Mouse (Mus musculus) kidney, adult 9 months (tissue): ENCODE data around the gene Adam15.

Experiments used
- DNase-seq: peaks from one replicate; pipeline ENCODE4 v3.0.0; 2022

The Adam15 gene

DNA sequence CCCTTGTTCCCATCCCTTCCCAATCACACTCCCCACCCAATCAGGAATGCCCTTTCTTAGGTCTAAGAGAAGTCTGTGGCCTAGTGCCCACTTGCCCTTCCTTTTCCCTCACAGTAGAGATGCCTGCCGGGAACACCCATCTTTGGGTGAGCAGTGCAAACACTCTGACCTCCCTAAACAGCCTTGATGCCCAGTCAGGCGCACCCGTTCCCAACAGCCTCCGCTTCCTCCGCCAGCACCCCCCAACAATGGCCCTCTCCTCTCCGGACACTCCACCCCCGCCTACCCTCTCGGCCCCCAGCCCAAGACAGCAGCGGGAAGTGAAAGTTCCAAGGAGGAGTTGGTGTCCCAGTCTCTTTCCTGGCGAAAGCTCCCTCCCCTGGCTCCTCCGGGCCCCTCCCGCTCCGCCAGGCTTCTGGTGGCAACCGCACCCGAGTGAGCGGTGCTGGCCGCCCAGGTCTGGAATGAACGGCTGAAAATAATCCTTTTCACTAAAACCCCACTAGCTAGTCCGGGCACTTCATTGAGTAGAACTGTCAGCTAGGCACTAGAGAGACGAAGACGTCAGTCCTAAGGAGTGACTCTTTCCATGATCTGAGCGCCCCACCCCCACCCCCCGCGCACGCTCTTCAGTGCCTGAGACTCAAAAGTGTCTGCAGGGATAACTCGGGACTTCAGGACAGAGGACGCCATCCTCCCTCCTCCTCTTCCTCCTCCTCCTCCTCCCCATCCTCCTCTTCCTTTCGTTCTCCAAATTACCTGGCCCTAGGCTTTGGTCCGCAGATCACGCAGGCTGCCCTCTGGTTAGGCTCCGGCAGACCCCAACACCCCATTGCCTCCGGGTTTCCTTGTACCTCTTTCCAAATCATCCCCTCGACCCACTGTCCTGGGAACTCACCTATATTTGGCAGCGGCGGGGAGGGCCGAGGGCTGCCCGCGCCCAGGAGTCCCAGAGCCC, 606 bp downstream of the Adam15 start:
- peak; percentile 51 for DNase-seq

DNA sequence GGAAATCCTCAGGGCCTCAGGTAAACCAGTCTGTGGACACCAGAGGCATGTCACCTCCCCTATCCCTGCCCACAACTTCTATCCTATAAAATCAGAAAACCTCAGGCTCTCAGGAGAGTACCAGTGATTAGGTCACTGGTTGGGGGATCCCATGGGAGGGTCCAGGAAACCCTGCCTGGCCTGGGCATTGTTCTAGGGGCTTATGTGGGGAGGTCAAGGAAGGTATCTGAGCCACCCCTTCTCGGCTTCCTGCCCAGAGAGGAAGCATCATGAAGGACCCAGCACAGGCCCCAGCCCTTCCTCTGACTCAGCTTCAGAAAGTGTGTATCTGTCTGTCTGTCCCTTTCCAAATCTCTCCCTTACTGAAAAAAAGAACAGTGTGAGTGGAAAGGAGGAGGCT, 1.9 kb downstream of the Adam15 start:
- DNase-seq, result no peak

DNA sequence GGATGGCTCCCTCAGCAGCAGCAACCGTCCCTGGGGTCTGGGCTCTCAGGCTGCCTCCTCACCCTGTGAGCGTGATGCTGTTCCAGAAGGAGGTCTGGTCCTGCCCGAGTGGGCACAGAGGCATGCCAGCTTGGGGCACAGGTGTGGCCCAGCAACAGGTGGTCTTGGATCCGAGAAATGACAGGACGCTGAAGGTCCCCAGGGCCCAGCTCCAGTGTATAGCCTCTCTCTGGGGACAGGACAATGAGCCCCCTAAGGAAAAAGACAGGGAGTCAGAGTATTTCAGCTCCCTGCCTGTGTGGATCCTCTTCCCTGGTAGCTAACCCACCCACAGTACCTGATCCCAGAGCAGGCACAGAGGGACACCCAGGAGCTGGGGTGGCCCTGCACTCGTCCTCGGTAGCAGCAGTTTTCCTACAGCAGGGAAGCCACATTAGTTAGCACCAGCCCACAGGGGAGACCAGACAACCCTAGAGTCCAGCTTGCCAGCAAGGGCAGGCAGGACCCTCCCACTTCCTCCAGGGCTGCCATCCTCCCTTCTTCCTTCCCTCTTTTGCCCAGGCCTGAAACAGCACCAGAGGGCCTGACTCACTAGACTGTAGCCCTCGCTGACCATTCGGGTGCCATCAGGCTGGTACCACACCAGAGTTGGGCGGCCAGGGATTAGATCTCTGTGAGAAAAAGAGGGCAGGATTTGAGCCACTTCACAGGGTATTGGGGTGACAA, 2.8 kb downstream of the Adam15 start:
- DNase-seq, result no peak

DNA sequence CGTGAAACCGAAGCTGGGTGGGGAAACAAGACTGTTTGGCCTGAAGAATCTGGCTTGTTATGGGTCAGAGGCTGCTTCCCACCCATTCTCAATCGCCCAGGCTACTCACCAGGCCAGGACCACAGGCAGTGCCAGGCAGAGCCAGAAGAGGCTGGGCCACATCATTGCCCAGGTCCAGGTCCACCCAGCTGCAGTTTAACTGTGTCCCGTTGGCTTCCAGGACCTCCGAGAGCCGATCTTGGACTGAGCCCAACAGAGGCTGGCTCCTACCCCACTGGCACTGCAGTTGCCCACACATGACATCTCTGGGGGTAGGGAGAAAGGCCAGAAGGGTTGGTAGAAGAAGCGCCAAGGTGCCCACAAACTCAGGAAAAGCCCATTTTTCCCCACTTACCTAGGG, 6.5 kb downstream of the Adam15 start:
- DNase-seq, result peak; percentile 52

DNA sequence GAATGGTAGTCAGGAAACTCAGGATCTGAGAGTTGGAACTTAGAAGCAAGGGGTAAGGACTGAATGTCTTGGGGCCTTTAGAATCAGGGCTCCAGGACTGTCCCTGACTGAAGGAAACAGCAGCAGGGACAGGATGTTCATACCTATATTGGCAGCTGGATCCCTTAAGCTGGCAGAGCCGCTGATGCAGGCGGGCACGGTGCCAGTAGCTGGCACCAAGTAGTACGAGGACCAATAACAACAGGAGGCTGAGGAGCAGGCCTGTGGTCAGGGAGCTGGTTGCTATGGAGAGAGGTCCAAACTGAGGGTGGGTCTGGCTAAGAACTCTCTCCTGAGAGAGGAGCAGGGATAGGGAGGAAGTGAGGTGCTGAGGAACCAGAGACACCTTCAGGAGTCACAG, 8.0 kb downstream of the Adam15 start:
- no peak for DNase-seq

DNA sequence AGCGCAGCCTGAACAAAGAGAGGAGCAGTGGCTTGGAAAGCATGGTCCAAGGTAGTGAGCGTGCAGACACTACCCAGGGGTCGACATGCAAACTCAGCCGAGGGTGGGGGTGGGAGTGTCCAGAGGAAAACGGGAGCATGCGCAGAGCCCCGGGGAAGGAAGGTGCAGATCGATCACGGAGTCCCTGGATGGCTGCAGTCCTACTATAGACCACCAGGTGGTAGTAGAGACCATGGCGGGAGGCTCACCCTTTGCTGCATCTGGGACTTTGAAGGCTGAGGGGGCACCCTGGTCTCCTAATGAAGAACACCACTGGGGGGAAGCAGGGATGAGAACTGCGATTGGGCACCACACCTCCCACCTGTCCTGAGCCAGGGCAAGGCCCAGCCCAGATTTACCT, 9.3 kb downstream of the Adam15 start:
- peak; percentile 78 for DNase-seq

DNA sequence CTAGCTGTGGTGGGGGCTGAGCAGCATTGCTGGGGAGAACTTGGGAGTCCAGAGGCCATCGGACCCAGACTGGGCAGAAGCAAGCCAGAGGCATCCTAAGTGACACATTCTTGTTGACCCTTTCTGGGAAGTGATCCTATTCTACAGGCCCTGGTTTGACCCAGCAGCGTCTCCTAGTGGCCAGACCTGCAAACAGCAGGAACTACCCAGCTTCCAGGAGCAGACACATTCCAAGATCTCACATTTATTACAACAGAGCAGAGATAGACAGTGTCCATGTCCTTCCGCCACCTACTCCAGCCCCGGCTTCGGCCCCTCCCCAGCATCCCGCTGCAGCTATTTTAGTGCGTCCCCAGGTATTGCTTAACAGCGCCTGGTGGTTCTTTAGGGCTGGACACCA, 10.4 kb downstream of the Adam15 start:
- DNase-seq, result peak; percentile 84

DNA sequence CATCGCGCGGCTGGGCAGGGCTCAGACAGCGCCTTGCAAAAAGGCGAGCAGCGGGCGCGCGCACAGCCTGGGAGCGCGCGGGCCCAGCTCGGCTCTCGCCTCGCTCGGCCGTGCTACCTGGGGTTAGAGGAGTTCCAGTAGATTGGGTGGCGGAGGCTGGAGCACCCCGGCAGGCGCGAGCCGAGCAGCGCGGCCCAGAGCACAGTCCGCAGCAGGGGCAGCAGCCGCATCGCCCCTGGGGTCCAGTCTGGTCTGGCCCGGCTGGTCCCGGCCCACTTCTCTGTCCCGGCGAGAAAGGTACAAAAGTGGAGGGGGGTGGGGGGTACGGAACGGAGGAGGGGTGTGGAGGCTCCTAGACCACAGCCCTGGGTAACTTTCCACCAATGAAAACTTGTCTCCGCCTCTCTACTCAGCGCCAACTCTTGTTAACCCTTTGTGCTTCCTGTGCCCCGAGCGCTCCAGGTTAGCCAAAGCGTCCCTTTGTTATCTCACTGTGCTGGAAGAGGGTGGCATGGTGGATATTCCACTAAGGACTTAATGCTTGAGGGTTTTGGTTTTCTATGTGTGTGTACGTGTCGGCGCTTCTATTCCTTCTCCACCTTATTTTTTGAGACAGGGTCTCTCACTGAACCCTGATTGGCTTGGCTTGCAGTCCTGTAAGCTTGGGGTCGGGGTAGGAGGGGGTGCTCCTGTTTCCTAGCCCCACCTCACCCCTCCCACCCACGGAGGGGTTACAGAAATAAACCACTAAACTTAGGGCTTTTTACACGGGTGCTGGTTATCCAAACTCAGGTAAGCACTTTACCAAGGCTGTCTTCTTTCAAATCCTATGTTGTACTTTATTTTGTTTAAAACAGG, 11.8 kb downstream of the Adam15 start, which contains the start of gene Efna4:
TSS of gene Efna4 (minus strand) at position 308 of the 858 bp plus-strand sequence.
- DNase-seq, result peak; percentile 62

DNA sequence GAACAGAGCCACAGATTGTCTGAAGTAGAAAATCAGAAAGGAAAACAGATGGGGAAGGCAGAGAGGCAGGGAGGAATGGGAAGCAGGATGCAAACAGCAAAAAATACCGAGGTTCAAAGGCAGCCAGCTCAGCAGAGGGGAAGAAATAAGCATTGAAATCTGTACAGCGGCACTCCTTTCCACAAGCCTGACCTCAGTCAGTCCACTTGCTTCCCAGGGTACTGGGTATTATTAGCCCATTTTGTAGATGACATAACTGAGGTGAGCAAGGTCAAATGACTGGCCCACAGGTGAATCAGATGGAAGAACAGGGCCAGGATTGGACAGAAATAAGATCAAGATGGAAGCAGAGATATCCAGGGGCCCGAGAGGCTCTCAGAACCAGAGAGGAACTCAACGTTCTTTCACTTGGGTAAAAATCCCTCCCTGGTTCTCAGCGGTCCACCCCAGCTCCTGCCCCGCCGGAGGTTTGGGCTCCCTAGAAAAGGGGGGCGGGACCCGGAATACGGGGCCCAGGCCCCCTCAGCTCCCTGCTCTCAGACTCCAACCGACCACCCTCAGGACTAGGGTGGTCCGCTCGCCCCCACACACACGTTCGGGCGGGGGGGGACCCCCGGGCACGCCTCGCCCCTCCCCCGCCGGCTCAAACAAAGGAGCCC, 12.6 kb downstream of the Adam15 start:
- DNase-seq, result no peak

DNA sequence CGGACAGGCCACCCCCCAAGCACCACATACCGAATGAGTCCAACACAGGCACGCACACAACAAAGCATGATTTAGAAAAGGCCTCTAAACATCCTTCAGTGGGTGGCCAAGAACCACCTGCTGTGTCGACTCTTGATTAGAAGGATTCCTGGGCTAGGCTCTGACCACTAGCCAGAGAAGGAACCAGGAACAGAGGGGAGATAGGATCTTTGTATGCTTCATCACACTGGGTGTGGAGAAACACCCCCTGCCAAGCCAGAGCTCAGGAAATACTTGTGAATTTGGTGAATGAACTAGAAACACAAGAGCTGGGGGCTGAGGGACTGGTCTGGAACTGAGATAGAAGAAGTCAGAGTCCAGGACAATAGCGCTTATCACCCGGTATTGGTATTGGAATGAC, 13.3 kb downstream of the Adam15 start:
- DNase-seq, result no peak

DNA sequence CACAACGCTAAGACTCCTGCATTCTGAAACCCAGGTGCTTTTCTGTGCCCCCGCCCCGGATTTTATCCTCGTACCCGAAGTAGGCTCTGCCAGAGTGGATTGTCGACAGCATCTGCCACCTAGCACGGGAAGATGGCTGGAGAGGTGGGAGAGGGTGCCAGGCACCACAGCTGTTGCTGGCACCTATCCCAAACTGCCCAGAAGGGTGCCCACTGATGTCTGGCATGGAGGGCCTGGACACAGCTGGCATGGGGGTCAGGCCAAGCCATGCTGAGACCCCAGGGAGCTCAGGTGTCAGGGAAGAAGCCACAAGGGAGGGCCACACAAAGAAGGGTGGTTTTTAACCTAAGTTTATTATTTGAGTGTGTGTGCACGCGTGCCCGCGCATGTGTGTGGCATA, 16.7 kb downstream of the Adam15 start:
- DNase-seq, result no peak

DNA sequence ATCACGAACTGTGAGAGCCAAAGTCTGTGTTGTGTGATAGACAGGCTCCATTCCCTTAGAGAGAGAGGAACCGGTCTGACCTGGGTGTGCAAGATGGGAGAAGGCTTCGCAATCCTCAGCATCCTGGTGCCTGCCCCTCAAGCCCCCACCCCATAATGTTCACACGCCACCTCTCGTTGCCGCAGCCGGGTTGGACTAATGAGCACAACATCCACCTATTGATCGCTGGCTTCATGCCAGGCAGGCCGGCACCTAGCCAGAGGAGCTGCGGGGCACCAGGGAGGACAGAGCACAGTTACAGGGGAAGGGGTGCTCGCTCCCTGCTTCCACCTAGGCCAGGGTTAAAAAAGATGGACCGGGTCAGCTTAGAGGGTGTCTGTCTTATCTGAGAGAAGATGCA, 17.3 kb downstream of the Adam15 start:
- DNase-seq, result no peak

DNA sequence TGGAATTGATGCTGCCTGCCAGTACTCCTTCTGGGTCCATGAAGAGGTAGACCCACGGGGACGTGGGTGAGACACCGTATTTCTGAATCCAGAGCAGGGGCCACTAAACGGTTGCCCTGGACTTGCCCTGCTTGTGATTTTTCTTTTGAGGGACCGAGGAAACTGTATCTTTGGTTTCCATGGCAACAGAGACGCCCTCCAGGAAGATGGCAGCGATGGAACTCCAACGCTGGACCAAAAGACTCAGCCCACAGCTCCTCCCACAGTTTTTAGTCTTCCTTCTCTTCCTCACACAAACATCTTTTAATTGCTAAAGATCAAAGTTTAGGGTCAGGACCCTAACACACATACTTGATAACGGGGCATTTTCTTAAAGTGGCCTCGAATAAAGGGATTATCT, 17.8 kb downstream of the Adam15 start:
- no peak for DNase-seq

DNA sequence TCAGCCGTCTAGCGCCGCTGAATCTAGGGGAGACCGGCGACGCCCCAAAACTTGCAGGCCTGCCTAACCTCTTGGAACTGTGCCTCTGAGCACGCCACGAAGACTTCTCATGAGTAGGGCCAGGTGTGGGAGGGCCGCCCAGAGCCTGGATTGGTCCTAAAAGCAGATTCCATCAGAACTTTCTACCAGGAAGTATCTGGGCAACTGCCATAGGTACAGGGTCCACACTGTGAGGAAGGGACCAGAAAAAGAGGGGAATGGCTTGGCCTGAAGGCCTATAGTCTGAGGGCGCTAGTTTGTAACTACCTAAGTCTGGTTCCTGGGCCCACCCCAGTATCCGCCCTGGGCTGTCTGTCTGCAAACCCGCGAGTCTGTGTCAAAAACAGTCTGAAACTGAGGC, 18.2 kb downstream of the Adam15 start:
- no peak for DNase-seq

DNA sequence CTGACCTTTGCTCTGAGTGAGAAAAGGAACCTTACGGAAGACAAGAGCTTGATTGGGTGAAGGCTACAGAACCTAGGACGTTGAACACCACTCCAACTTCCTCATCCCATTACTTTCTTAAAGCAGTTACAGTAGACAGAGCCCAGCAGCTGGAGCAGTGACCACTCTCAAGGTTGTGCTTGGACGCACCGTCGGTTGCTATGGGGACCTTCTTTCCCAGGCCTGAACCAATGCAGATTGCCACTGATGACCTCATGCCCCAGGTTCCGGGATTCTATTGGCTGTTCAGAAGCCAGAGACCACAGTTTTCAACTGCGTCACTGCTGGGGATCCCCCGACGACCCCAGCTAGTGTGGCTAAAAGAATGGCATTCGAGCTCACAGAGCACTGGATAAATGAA, 18.8 kb downstream of the Adam15 start:
- no peak for DNase-seq

DNA sequence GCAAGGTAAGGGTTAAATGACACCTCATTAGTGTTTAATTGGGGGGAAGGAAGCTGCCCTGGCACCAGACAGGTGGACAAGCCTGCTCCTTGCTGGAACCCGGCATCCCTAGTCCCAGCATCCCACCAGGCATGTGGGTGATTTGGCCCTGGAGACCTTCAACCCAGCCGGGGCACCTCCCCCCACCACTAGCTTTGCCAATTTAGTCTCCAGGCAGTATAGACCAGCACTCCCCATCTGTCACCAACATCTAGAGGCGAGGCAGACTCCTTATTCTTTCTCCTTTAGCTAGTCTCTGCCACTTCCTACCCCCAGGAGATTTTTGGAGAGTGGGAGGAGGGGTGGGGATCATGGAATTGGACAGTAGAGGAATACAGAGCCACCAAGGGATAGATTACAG, 19.4 kb downstream of the Adam15 start:
- no peak for DNase-seq

DNA sequence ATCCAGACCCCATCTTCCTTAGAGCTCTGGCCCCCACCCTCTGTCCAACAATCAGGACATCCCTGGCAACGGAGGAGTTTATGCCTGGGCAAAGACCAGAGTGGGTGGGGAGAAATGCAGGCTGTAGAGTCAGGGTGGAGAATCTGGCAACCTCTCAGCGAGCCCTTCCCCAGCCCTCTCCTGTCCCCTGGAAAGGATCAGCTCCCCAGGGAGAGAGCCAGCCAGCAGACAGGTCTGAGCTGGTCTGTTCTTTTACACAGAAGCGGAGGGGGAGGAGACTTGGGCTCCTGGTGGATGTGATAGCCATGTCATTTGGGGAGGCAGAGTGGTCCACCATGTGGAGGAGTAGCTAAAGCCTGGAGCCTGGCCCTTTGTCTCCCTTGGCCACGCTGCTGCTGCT, 21.2 kb downstream of the Adam15 start:
- DNase-seq, result no peak

DNA sequence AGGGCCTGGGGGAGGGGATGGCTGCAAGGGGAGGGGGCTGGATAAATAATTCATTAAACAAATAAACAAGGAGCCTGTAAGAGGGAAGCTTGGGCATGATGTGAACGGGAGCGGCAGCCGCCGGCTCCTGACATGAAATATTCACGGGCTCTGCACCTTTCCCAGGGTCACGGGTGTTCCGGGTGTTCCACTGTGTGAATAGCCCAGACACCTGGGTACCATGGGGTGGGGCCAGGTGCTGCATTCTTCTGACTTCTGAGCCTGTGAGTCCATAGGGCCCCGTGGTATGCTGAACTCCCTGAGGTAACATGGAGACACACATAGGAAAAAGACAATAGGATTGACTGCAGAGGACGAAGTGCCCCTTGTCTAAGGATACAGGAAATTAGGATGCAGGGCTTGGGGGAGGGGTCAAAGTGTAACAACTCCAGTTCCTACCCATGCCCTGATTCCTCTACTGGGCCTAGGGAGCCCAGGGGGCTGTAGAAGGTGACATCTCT, 22.4 kb downstream of the Adam15 start:
- no peak for DNase-seq

DNA sequence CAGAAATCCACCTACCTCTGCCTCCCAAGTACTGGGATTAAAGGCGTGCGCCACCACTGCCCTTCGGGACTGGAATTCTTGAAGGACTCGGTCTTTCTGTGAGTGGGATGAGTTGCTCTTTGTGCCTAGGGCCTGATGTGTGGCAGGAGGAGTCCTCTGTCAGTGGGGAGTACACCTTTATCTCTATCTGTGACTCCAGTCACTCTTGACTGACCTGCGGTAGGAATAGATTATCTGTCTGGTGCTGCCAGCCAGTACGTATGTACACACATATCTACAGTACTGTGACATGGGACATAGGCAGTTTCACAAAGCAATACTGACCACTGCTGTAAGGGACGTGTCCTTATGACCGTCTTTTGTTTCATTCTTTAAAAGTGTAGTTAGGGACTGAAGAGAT, 23.9 kb downstream of the Adam15 start:
- DNase-seq, result no peak

DNA sequence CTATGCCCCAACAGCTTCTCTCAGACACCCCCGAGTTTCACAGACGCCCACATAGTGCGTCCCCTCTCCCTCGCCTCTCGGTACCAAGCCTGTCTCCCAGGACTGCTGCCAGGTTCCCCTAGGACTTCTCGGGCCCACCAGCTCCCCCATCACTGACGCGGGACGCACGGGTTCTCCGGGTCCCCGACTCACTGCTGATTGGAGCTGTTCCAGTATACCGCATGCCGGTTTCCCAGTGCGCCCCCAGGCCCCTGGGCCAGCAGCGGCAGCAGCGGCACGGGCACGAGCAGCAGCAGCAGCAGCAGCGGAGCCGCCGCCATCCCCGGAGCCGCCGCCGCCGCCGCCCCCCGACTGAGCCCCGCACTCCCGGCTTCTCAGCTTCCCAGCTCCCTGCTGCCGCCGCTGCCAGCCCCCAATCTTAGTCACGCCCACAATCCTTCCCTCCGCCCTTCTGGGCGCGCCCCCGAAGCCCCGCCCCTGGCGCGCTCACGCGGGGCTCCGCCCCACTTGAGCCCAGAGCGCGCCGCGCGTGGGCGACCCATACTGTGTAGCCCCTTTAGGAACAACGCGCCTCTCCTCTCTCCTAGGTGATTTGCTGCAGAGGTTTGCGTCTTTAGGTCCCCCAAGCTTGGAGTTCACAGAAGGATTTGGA, 27.2 kb downstream of the Adam15 start, which contains the start of gene Efna3:
TSS of gene Efna3 (minus strand) at position 452 of the 652 bp plus-strand sequence.
- DNase-seq, result peak; percentile 64

DNA sequence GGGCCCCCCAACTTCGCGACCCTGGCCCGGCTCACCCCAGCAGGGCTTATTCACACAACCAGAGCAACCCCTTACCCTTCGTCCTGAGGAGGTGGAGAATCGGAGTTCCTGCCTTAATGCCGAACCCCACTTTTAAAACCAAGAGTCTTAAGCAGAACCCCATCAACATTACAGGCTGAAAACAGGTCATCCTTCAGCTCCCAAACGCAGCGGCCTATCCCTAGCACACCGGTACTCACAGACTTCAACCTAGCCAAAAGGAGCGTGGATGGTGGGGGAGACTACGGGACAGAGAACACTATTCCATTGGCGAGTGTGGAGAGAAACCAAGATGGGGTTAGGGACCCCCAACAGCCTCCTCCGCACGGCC, 27.7 kb downstream of the Adam15 start:
- DNase-seq, result no peak
